In genomic region chr6:93230450-93230849, GRCm38 (mm10) we compare ENCODE assay signal across 20 mouse cellular contexts.
DNase-seq lines count a peak whose midpoint lies in the region; ATAC-seq and TF ChIP-seq lines count a peak whose summit lies in the region.
"Had no signal": no experiment of that assay in that cellular context is flagged by ENCODE, and none has a peak within 500 bp of the region (broad histone marks: within the 10 kb centered on the region; RNA-seq: fewer than 3 reads in every experiment).

No protein-coding gene starts in this region.

- no peak for TF ChIP-seq EP300 in heart, adult 2 months (IDR thresholded peaks at IDR 0.05; ENCODE audit: insufficient read depth, low read depth, low read length)
- no peak for TF ChIP-seq EP300 in lung, postnatal 0 days (IDR thresholded peaks at IDR 0.05)
- TF ChIP-seq EP300 in stomach, postnatal 0 days (optimal IDR thresholded peaks at IDR 0.05): no peak

- peaks cover 25% of the 10 kb centered on the region for H3K4me1 ChIP-seq in heart, embryonic 12.5 days (replicated peaks)
- H3K4me1 ChIP-seq in heart, adult 2 months (ENCODE audit: control insufficient read depth, insufficient read depth, low read length): peaks cover 6% of the 10 kb centered on the region
- peaks cover 17% of the 10 kb centered on the region; the same call in 1 of the 2 replicates for H3K4me1 ChIP-seq in lung, postnatal 0 days (ENCODE audit: insufficient read depth, low read depth, low read length)
- peaks cover 15% of the 10 kb centered on the region for H3K4me1 ChIP-seq in lung, adult 2 months (ENCODE audit: control insufficient read depth, insufficient read depth, low read length)
- no peaks in the 10 kb centered on the region; the same call in 1 of the 2 replicates for H3K4me1 ChIP-seq in stomach, postnatal 0 days (replicated peaks; ENCODE audit: control insufficient read depth, insufficient read depth)
- H3K4me1 ChIP-seq: hindbrain, embryonic 15.5 days; liver, embryonic 12.5 days had no signal

- no peak overlapping the region for H3K4me2 ChIP-seq in heart, embryonic 12.5 days
- H3K4me2 ChIP-seq in lung, postnatal 0 days (replicated peaks; ENCODE audit: low read depth, low read length): no peak overlapping the region
- H3K4me2 ChIP-seq in stomach, postnatal 0 days (replicated peaks; ENCODE audit: low read depth): no peak overlapping the region
- H3K4me2 ChIP-seq: embryonic facial prominence, embryonic 13.5 days; hindbrain, embryonic 15.5 days; limb, embryonic 12.5 days; liver, embryonic 12.5 days had no signal

- 41% methylated on average over 5 of the region's 5 CpGs for WGBS in heart, embryonic 12.5 days
- 80% methylated on average over 5 of the region's 5 CpGs for WGBS in heart, adult 2 months
- 41% methylated on average over 5 of the region's 5 CpGs for WGBS in lung, postnatal 0 days
- 69% methylated on average over 5 of the region's 5 CpGs for WGBS in lung, adult 2 months
- WGBS in stomach, postnatal 0 days: 25% methylated on average over 5 of the region's 5 CpGs

- no peak for ATAC-seq in heart, embryonic 12.5 days (ENCODE audit: insufficient number of reproducible peaks, low FRiP score)
- ATAC-seq in lung, postnatal 0 days: peak; percentile 44
- peak; percentile 82 for ATAC-seq in stomach, postnatal 0 days (ENCODE audit: low FRiP score, low TSS enrichment)
- ATAC-seq in activated CD4-positive, CD25-positive, alpha-beta regulatory T cell, adult 4 months: no peak
- ATAC-seq in granulocyte monocyte progenitor cell, adult 5-6 weeks (replicated peaks; ENCODE audit: poor library complexity, severe bottlenecking): no peak
- ATAC-seq: liver, embryonic 12.5 days; Patski had no signal

- no peaks in the 10 kb centered on the region for H3K36me3 ChIP-seq in heart, embryonic 12.5 days
- peaks cover 8% of the 10 kb centered on the region for H3K36me3 ChIP-seq in heart, adult 2 months (ENCODE audit: control insufficient read depth, insufficient read depth, low read length)
- no peaks in the 10 kb centered on the region for H3K36me3 ChIP-seq in lung, postnatal 0 days (ENCODE audit: insufficient read depth, low read length)
- H3K36me3 ChIP-seq in stomach, postnatal 0 days (ENCODE audit: control insufficient read depth, insufficient read depth, low read length): no peaks in the 10 kb centered on the region
- H3K36me3 ChIP-seq: embryonic facial prominence, embryonic 13.5 days; hindbrain, embryonic 15.5 days; limb, embryonic 12.5 days; liver, embryonic 12.5 days had no signal

- H3K9me3 ChIP-seq in heart, embryonic 12.5 days (replicated peaks): no peaks in the 10 kb centered on the region
- no peaks in the 10 kb centered on the region for H3K9me3 ChIP-seq in lung, postnatal 0 days (ENCODE audit: low read length)
- H3K9me3 ChIP-seq in stomach, postnatal 0 days (ENCODE audit: control insufficient read depth, low read length): no peaks in the 10 kb centered on the region
- H3K9me3 ChIP-seq: embryonic facial prominence, embryonic 13.5 days; hindbrain, embryonic 15.5 days; limb, embryonic 12.5 days; liver, embryonic 12.5 days had no signal

- no peak for TF ChIP-seq POLR2A in heart, adult 2 months (IDR thresholded peaks at IDR 0.05; ENCODE audit: insufficient read depth, low read depth, low read length)
- no peak for TF ChIP-seq POLR2A in lung, adult 2 months (IDR thresholded peaks at IDR 0.05; ENCODE audit: borderline replicate concordance, extremely low read depth, low read depth, low read length)
- no peak for TF ChIP-seq POLR2A in brain, embryonic 14.5 days (IDR thresholded peaks at IDR 0.05; ENCODE audit: borderline replicate concordance, extremely low read depth, insufficient read depth, insufficient read length, poor library complexity, severe bottlenecking)

- no peak overlapping the region for H3K9ac ChIP-seq in heart, embryonic 12.5 days
- H3K9ac ChIP-seq in heart, adult 2 months (ENCODE audit: low read depth, low read length): no peak overlapping the region
- no peak overlapping the region for H3K9ac ChIP-seq in lung, postnatal 0 days (replicated peaks; ENCODE audit: low read depth)
- no peak overlapping the region for H3K9ac ChIP-seq in stomach, postnatal 0 days (ENCODE audit: low read length)
- H3K9ac ChIP-seq: embryonic facial prominence, embryonic 13.5 days; hindbrain, embryonic 15.5 days; limb, embryonic 12.5 days; liver, embryonic 12.5 days had no signal

- H3K27ac ChIP-seq in heart, embryonic 12.5 days (ENCODE audit: poor library complexity, severe bottlenecking): peak overlapping the region; percentile 4; the same call in 1 of the 2 replicates
- H3K27ac ChIP-seq in heart, adult 2 months: no peak overlapping the region
- no peak overlapping the region for H3K27ac ChIP-seq in lung, postnatal 0 days (ENCODE audit: low read length)
- H3K27ac ChIP-seq in stomach, postnatal 0 days (replicated peaks): peak overlapping the region; percentile 24; the same call in 1 of the 2 replicates
- H3K27ac ChIP-seq: embryonic facial prominence, embryonic 13.5 days; hindbrain, embryonic 15.5 days; kidney, postnatal 0 days; limb, embryonic 12.5 days; liver, embryonic 12.5 days had no signal

- H3K4me3 ChIP-seq in heart, embryonic 12.5 days: no peak overlapping the region
- H3K4me3 ChIP-seq in heart, adult 2 months: no peak overlapping the region
- no peak overlapping the region for H3K4me3 ChIP-seq in lung, postnatal 0 days (ENCODE audit: low read depth, low read length)
- no peak overlapping the region for H3K4me3 ChIP-seq in lung, adult 2 months (replicated peaks; ENCODE audit: extremely low read depth, low read depth, low read length)
- no peak overlapping the region for H3K4me3 ChIP-seq in stomach, postnatal 0 days (ENCODE audit: low read depth, low read length)
- H3K4me3 ChIP-seq: embryonic facial prominence, embryonic 13.5 days; hindbrain, embryonic 15.5 days; limb, embryonic 12.5 days; liver, embryonic 12.5 days had no signal

- no peaks in the 10 kb centered on the region for H3K79me2 ChIP-seq in heart, adult 2 months (replicated peaks; ENCODE audit: control insufficient read depth, insufficient read depth, low read length)

- no peak for DNase-seq in heart, adult 2 months
- DNase-seq in lung, postnatal 0 days (ENCODE audit: low spot score): peak; percentile 55
- no peak for DNase-seq in lung, adult 2 months
- DNase-seq in brain, embryonic 14.5 days (ENCODE audit: low read depth): peak; percentile 12
- DNase-seq in stomach, postnatal 0 days (ENCODE audit: low spot score): peak; percentile 30
- DNase-seq: cerebellum, adult 8-10 months; gastrocnemius, postnatal 10 days; heart, postnatal 36 days; kidney, adult 18-20 months; retina, postnatal 1 day; thymus, postnatal 14 days had no signal

- intact Hi-C loops in heart, adult 2 months (cut with DNase I): loop anchor here (5.0 kb wide), 3 partner anchors 42 to 307 kb away; no protein-coding TSS in a partner anchor

- no peak for TF ChIP-seq CTCF in heart, adult 2 months (IDR thresholded peaks at IDR 0.05)
- TF ChIP-seq CTCF in lung, postnatal 0 days (IDR thresholded peaks at IDR 0.05): no peak
- TF ChIP-seq CTCF in lung, adult 2 months (IDR thresholded peaks at IDR 0.05; ENCODE audit: insufficient read depth, low read length): no peak
- TF ChIP-seq CTCF in brain, embryonic 14.5 days (IDR thresholded peaks at IDR 0.05; ENCODE audit: borderline replicate concordance, extremely low read depth, insufficient read depth, insufficient read length): no peak
- TF ChIP-seq CTCF in stomach, postnatal 0 days (IDR thresholded peaks at IDR 0.05; ENCODE audit: low read depth): no peak

- H3K27me3 ChIP-seq in heart, embryonic 12.5 days (replicated peaks): no peaks in the 10 kb centered on the region
- H3K27me3 ChIP-seq in heart, adult 2 months (ENCODE audit: control insufficient read depth, insufficient read depth, low read length): no peaks in the 10 kb centered on the region
- no peaks in the 10 kb centered on the region for H3K27me3 ChIP-seq in lung, postnatal 0 days (replicated peaks; ENCODE audit: insufficient read depth, low read length)
- no peaks in the 10 kb centered on the region for H3K27me3 ChIP-seq in stomach, postnatal 0 days (ENCODE audit: control insufficient read depth, insufficient read depth, low read length)
- H3K27me3 ChIP-seq: embryonic facial prominence, embryonic 13.5 days; hindbrain, embryonic 15.5 days; limb, embryonic 12.5 days; liver, embryonic 12.5 days; Patski had no signal

Comparison
In these comparisons a context has a peak if more than half of its experiments do, and no peak if none do; other contexts are left out.
1. H3K27ac ChIP-seq: peak in heart, embryonic 12.5 days (single experiment) and stomach, postnatal 0 days (single experiment); none in heart, adult 2 months (single experiment) and lung, postnatal 0 days (single experiment).
2. DNase-seq: peak in lung, postnatal 0 days (single experiment), brain, embryonic 14.5 days (single experiment) and stomach, postnatal 0 days (single experiment); none in heart, adult 2 months (0 of 2) and lung, adult 2 months (single experiment).
3. ATAC-seq: peak in lung, postnatal 0 days (single experiment) and stomach, postnatal 0 days (single experiment); none in heart, embryonic 12.5 days (single experiment), activated CD4-positive, CD25-positive, alpha-beta regulatory T cell, adult 4 months (single experiment) and granulocyte monocyte progenitor cell, adult 5-6 weeks (single experiment).